Mouse (Mus musculus) heart, embryonic 15.5 days (tissue): ENCODE results near the gene Rpusd1. TPM values are rescaled to one million over a fixed set of nuclear protein-coding genes. Genes with fewer than 3 reads are reported as not detected.

Experiments
- microRNA-seq: library from miRNA; unstranded; fragments of <30 nt; microRNA quantifications from one replicate; pipeline ENCODE4, GENCODE M21; 2016
- polyA plus RNA-seq: library from polyadenylated mRNA; unstranded; fragments of >200 nt; fragmentation: Nextera tagmentation; extraction: Ambion mirVana; gene quantifications from 2 replicates; pipeline ENCODE4 v1.2.1, GENCODE M21; 2015

The Rpusd1 gene
- polyA plus RNA-seq, 1 experiment from 2014 or later = 10.7 TPM

Small RNAs within 50 kb of the gene (microRNA-seq; reads per million reads assigned to microRNA genes)
- gene Gm25083 = not detected
- not detected for gene Mir6966

Other genes starting within 250 kb of the Rpusd1 start
- 0.06 and 0.20 TPM in 2 replicates for gene Sstr5, start 230.4 kb upstream of the Rpusd1 start, polyA plus RNA-seq
- 0.73 and 1.5 TPM in 2 replicates for gene Sox8, start 157.0 kb upstream of the Rpusd1 start, polyA plus RNA-seq
- 33.0 and 34.7 TPM in 2 replicates for gene Lmf1, start 148.6 kb upstream of the Rpusd1 start, polyA plus RNA-seq
- 1.0 and 2.0 TPM in 2 replicates for gene Gng13, start 10.5 kb upstream of the Rpusd1 start, polyA plus RNA-seq
- 11.8 and 17.7 TPM in 2 replicates for gene Chtf18, start 251 bp upstream of the Rpusd1 start, polyA plus RNA-seq
- gene Mslnl, start 8.4 kb downstream of the Rpusd1 start, polyA plus RNA-seq = 0.13 TPM in 1 of 2 replicates, not detected in the other
- gene Msln, start 26.7 kb downstream of the Rpusd1 start, polyA plus RNA-seq = 38.7 and 42.7 TPM in 2 replicates
- 31.5 and 32.4 TPM in 2 replicates for gene Narfl, start 46.1 kb downstream of the Rpusd1 start, polyA plus RNA-seq
- 44.7 and 57.1 TPM in 2 replicates for gene Haghl, start 58.0 kb downstream of the Rpusd1 start, polyA plus RNA-seq
- gene Ccdc78, start 58.9 kb downstream of the Rpusd1 start, polyA plus RNA-seq = 0.13 and 0.23 TPM in 2 replicates
- gene Fam173a, start 65.2 kb downstream of the Rpusd1 start, polyA plus RNA-seq = 56.8 and 70.2 TPM in 2 replicates
- 0.50 TPM in 1 of 2 replicates, not detected in the other for gene AC134908.4, start 68.0 kb downstream of the Rpusd1 start, polyA plus RNA-seq
- 21.2 and 29.2 TPM in 2 replicates for gene Metrn, start 69.5 kb downstream of the Rpusd1 start, polyA plus RNA-seq
- 0.78 and 1.2 TPM in 2 replicates for gene Fbxl16, start 81.4 kb downstream of the Rpusd1 start, polyA plus RNA-seq
- 12.7 and 19.8 TPM in 2 replicates for gene Wdr24, start 96.0 kb downstream of the Rpusd1 start, polyA plus RNA-seq
- 30.9 and 36.6 TPM in 2 replicates for gene Jmjd8, start 101.2 kb downstream of the Rpusd1 start, polyA plus RNA-seq
- 251 and 301 TPM in 2 replicates for gene Stub1, start 105.7 kb downstream of the Rpusd1 start, polyA plus RNA-seq
- 1.4 and 1.7 TPM in 2 replicates for gene Rhbdl1, start 109.6 kb downstream of the Rpusd1 start, polyA plus RNA-seq
- gene Gm20683, start 114.1 kb downstream of the Rpusd1 start, polyA plus RNA-seq = 1.7 and 3.0 TPM in 2 replicates
- gene Rhot2, start 117.2 kb downstream of the Rpusd1 start, polyA plus RNA-seq = 24.2 and 26.1 TPM in 2 replicates
- 12.1 and 18.5 TPM in 2 replicates for gene Wdr90, start 133.8 kb downstream of the Rpusd1 start, polyA plus RNA-seq
- gene Mcrip2, start 141.1 kb downstream of the Rpusd1 start, polyA plus RNA-seq = 176 and 203 TPM in 2 replicates
- 29.3 and 35.1 TPM in 2 replicates for gene Mettl26, start 147.4 kb downstream of the Rpusd1 start, polyA plus RNA-seq
- 0.24 and 0.28 TPM in 2 replicates for gene Wfikkn1, start 153.2 kb downstream of the Rpusd1 start, polyA plus RNA-seq
- gene Rab40c, start 192.1 kb downstream of the Rpusd1 start, polyA plus RNA-seq = 12.1 and 18.0 TPM in 2 replicates
- 52.9 and 63.0 TPM in 2 replicates for gene Pigq, start 217.3 kb downstream of the Rpusd1 start, polyA plus RNA-seq
- 0.08 and 0.16 TPM in 2 replicates for gene Nhlrc4, start 217.3 kb downstream of the Rpusd1 start, polyA plus RNA-seq
- 0.05 TPM in 1 of 2 replicates, not detected in the other for gene A930017K11Rik, start 224.9 kb downstream of the Rpusd1 start, polyA plus RNA-seq